Mouse (Mus musculus) liver, embryonic 14.5 days (tissue): ENCODE results near the gene Zcchc12.

Experiments
- CTCF ChIP-seq: IDR thresholded peaks from 2 replicates; pipeline ENCODE4 v1.5.1; 2016; ENCODE audit warnings: antibody characterized with exemption, low read depth, control low read depth
- EP300 ChIP-seq: IDR thresholded peaks from 2 replicates; pipeline ENCODE4 v1.6.1; 2016; ENCODE audit warnings: antibody characterized with exemption, low read depth

DNA sequence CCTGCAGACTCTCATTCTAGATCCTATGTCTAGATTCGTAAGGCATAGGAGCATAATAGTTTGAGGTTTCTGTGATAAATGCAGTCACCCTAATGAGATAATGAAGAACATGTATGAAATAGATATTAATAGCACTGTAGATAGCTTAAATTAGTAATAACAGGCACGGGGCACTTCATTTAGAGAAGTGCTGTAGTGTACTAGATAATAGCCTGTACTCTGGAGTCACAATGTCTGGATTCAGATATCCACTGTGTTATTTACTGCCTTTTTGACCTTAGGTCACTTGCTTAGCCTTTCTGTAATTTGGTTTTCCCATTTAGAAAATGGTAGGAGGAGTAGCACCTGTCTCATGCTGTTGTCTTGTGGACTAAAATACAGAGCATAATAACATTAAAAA lies 39.0 kb upstream of the Zcchc12 start:
- TF ChIP-seq CTCF (no peak), EP300 (no peak)
